Mouse (Mus musculus): ENCODE data around the gene Gm20532. TPM values are rescaled to one million over a fixed set of nuclear protein-coding genes. Genes with fewer than 3 reads are reported as not detected.

Gm20532 gene
- total and polyA plus RNA-seq, 3 experiments: 0.15 TPM; not detected in 2

GRCm38 (mm10) chr2:26571826-26572225 is 14.6 kb upstream of the Gm20532 start (continued):
- TF ChIP-seq HCFC1 (IDR thresholded peaks at IDR 0.05; ENCODE audit: low read depth, low read length) (peak; percentile 63), BHLHE40 (IDR thresholded peaks at IDR 0.05; ENCODE audit: borderline replicate concordance, low read depth, low read length) (no peak; the same call in 1 of the 2 replicates)

- peaks cover 34 to 65% of the 10 kb centered on the region in 2 experiments for H3K4me1 ChIP-seq (ENCODE audit: control insufficient read depth in 1 of 2, insufficient read depth in 2 of 2, low read length in 2 of 2)
- peaks cover 0 to 27% of the 10 kb centered on the region in 2 experiments; a peak in 2 of 4 replicates for H3K36me3 ChIP-seq (ENCODE audit: control insufficient read depth in 1 of 2, insufficient read depth in 2 of 2, low read length in 2 of 2)
- H3K27me3 ChIP-seq (ENCODE audit: control insufficient read depth in 1 of 2, insufficient read depth in 2 of 2, low read length in 2 of 2): peaks cover 0 to 4% of the 10 kb centered on the region in 2 experiments; a peak in 3 of 4 replicates
- H3K9ac ChIP-seq (ENCODE audit: control insufficient read depth, low read depth, low read length, poor library complexity, severe bottlenecking): no peak overlapping the region
- no peak for TF ChIP-seq CTCF (IDR thresholded peaks at IDR 0.05 in 2 of 3, conservative IDR thresholded peaks at IDR 0.05 in 1 of 3; ENCODE audit: control insufficient read depth in 1 of 3, insufficient read depth in 1 of 3, low read depth in 2 of 3, low read length in 3 of 3, poor library complexity in 1 of 3, severe bottlenecking in 1 of 3)
- no peak for TF ChIP-seq NRF1 (IDR thresholded peaks at IDR 0.05; ENCODE audit: insufficient read depth, low read depth, low read length, poor library complexity, severe bottlenecking)
- TF ChIP-seq EP300 (IDR thresholded peaks at IDR 0.05; ENCODE audit: low read depth in 1 of 2, low read length in 2 of 2): no peak
- TF ChIP-seq MAX (IDR thresholded peaks at IDR 0.05; ENCODE audit: low read length): no peak
- no peak for TF ChIP-seq MEF2A (IDR thresholded peaks at IDR 0.05; ENCODE audit: extremely low read depth, insufficient replicate concordance, low read depth, low read length, poor library complexity, severe bottlenecking)
- TF ChIP-seq ZNF384 (IDR thresholded peaks at IDR 0.05; ENCODE audit: low read depth, low read length): no peak
- no peak for TF ChIP-seq UBTF (IDR thresholded peaks at IDR 0.05; ENCODE audit: borderline replicate concordance, insufficient read depth, low read depth, low read length)
- no peak for TF ChIP-seq CHD2 (IDR thresholded peaks at IDR 0.05; ENCODE audit: low read length)
- TF ChIP-seq MYC (IDR thresholded peaks at IDR 0.05; ENCODE audit: low read depth, low read length): no peak
- TF ChIP-seq GABPA (IDR thresholded peaks at IDR 0.05; ENCODE audit: low read depth, low read length): no peak
- no peak for TF ChIP-seq HCFC1 (IDR thresholded peaks at IDR 0.05; ENCODE audit: low read depth, low read length)
- no peak for TF ChIP-seq GATA1 (IDR thresholded peaks at IDR 0.05; ENCODE audit: low read depth, low read length)
- no peak for TF ChIP-seq USF1 (IDR thresholded peaks at IDR 0.05; ENCODE audit: low read depth, low read length)
- no peak for TF ChIP-seq POLR2AphosphoS5 (IDR thresholded peaks at IDR 0.05; ENCODE audit: borderline replicate concordance, low read depth, low read length)
- TF ChIP-seq JUND (IDR thresholded peaks at IDR 0.05; ENCODE audit: low read depth, low read length): no peak
- TF ChIP-seq CHD1 (IDR thresholded peaks at IDR 0.05; ENCODE audit: low read depth, low read length): no peak
- TF ChIP-seq KAT2A (conservative IDR thresholded peaks at IDR 0.05; ENCODE audit: low read depth, low read length): no peak
- no peak for TF ChIP-seq BHLHE40 (IDR thresholded peaks at IDR 0.05; ENCODE audit: borderline replicate concordance, low read depth, low read length)
- DNase-seq (ENCODE audit: low read depth, low spot score): no peak
- H3K9me3 ChIP-seq (replicated peaks; ENCODE audit: insufficient read depth, low read length): no peaks in the 10 kb centered on the region
- H3K27ac ChIP-seq (ENCODE audit: control insufficient read depth, low read depth, low read length): no peak overlapping the region
- no peak overlapping the region for H3K4me3 ChIP-seq (ENCODE audit: control insufficient read depth in 1 of 2, insufficient read depth in 1 of 2, low read depth in 2 of 2, low read length in 2 of 2)
- H3K79me2 ChIP-seq (ENCODE audit: control insufficient read depth, insufficient read depth, low read length, poor library complexity): peaks cover 2% of the 10 kb centered on the region; the same call in 1 of the 2 replicates
Measured at GRCm38 (mm10) chr2:26573396-26573795, 13.0 kb upstream of the Gm20532 start.
